Comparison of ENCODE assay signal across 18 mouse cellular contexts in the genomic region with DNA sequence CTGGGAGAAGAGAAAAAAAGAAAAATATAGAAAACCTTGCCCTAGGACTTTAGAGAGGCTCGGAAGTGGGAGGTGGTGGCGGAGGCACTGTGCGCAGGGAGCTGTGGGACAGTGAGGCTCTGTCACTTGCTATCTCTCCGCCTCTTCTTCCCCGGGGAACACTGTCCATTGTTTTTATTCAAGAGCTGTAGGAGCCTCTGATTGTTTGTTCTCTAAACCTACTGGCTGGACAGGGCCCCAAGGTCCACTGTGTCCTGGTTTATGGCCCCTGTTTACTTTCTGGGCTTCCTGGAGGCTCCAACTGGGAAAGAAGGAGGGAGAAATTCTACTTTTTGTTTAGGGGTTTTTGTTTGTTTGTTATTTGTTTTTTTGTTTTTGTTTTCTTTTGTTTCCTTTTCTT. TPM values are rescaled to one million over a fixed set of nuclear protein-coding genes. Genes with fewer than 3 reads are reported as not detected.
DNase-seq lines count a peak whose midpoint lies in the region; ATAC-seq lines count a peak whose summit lies in the region.
"Had no signal": no experiment of that assay in that cellular context is flagged by ENCODE, and none has a peak within 500 bp of the region (broad histone marks: within the 10 kb centered on the region; RNA-seq: fewer than 3 reads in every experiment).

No protein-coding gene starts in this region.

- no peak overlapping the region for H3K4me3 ChIP-seq in hindbrain, embryonic 10.5 days
- no peak overlapping the region for H3K4me3 ChIP-seq in hindbrain, embryonic 14.5 days (replicated peaks; ENCODE audit: low read length)
- no peak overlapping the region for H3K4me3 ChIP-seq in liver, embryonic 16.5 days (ENCODE audit: low read depth, low read length)
- H3K4me3 ChIP-seq in liver, embryonic 12.5 days, result no peak overlapping the region
- no peak overlapping the region for H3K4me3 ChIP-seq in embryonic facial prominence, embryonic 13.5 days
- H3K4me3 ChIP-seq: heart, embryonic 13.5 days; liver, embryonic 13.5 days; midbrain, embryonic 12.5 days had no signal

- no peaks in the 10 kb centered on the region for H3K36me3 ChIP-seq in hindbrain, embryonic 10.5 days
- no peaks in the 10 kb centered on the region for H3K36me3 ChIP-seq in hindbrain, embryonic 14.5 days (replicated peaks; ENCODE audit: control insufficient read depth, insufficient read depth)
- no peaks in the 10 kb centered on the region for H3K36me3 ChIP-seq in liver, embryonic 16.5 days (ENCODE audit: control insufficient read depth, insufficient read depth)
- no peaks in the 10 kb centered on the region for H3K36me3 ChIP-seq in liver, embryonic 12.5 days
- no peaks in the 10 kb centered on the region for H3K36me3 ChIP-seq in embryonic facial prominence, embryonic 13.5 days
- H3K36me3 ChIP-seq: heart, embryonic 13.5 days; liver, embryonic 13.5 days; midbrain, embryonic 12.5 days had no signal

- 16% methylated on average over 5 of the region's 5 CpGs for WGBS in hindbrain, embryonic 10.5 days
- WGBS in hindbrain, embryonic 14.5 days, result 13% methylated on average over 5 of the region's 5 CpGs
- WGBS in liver, embryonic 16.5 days (ENCODE audit: insufficient replicate concordance), result 39% methylated on average over 5 of the region's 5 CpGs
- WGBS in liver, embryonic 12.5 days (ENCODE audit: insufficient replicate concordance), result 49% methylated on average over 5 of the region's 5 CpGs
- 17% methylated on average over 5 of the region's 5 CpGs for WGBS in embryonic facial prominence, embryonic 13.5 days

- peaks cover 25% of the 10 kb centered on the region for H3K4me1 ChIP-seq in hindbrain, embryonic 10.5 days (replicated peaks)
- peaks cover 5% of the 10 kb centered on the region; the same call in 1 of the 2 replicates for H3K4me1 ChIP-seq in hindbrain, embryonic 14.5 days (replicated peaks; ENCODE audit: control insufficient read depth, insufficient read depth, low read length)
- H3K4me1 ChIP-seq in liver, embryonic 16.5 days (ENCODE audit: control insufficient read depth, low read depth, low read length), result no peaks in the 10 kb centered on the region; the same call in none of the 2 replicates
- H3K4me1 ChIP-seq in liver, embryonic 12.5 days, result peaks cover under 1% of the 10 kb centered on the region
- peaks cover 7% of the 10 kb centered on the region; the same call in 1 of the 2 replicates for H3K4me1 ChIP-seq in embryonic facial prominence, embryonic 13.5 days

- peaks cover 20% of the 10 kb centered on the region for H3K27me3 ChIP-seq in hindbrain, embryonic 10.5 days (ENCODE audit: insufficient read depth, poor library complexity, severe bottlenecking)
- H3K27me3 ChIP-seq in hindbrain, embryonic 14.5 days (ENCODE audit: control insufficient read depth, insufficient read depth, low read length), result peaks cover 7% of the 10 kb centered on the region; the same call in 1 of the 2 replicates
- H3K27me3 ChIP-seq in liver, embryonic 16.5 days (ENCODE audit: control insufficient read depth, insufficient read depth, low read depth, low read length), result peaks cover 13% of the 10 kb centered on the region
- H3K27me3 ChIP-seq in liver, embryonic 12.5 days (replicated peaks), result peaks cover 39% of the 10 kb centered on the region
- H3K27me3 ChIP-seq in embryonic facial prominence, embryonic 13.5 days, result peaks cover 21% of the 10 kb centered on the region

- H3K9me3 ChIP-seq in hindbrain, embryonic 10.5 days, result no peaks in the 10 kb centered on the region
- H3K9me3 ChIP-seq in hindbrain, embryonic 14.5 days (ENCODE audit: control insufficient read depth, low read length), result no peaks in the 10 kb centered on the region
- H3K9me3 ChIP-seq in liver, embryonic 16.5 days (replicated peaks; ENCODE audit: control insufficient read depth, low read length), result no peaks in the 10 kb centered on the region
- no peaks in the 10 kb centered on the region for H3K9me3 ChIP-seq in liver, embryonic 12.5 days (replicated peaks)
- no peaks in the 10 kb centered on the region for H3K9me3 ChIP-seq in embryonic facial prominence, embryonic 13.5 days
- H3K9me3 ChIP-seq: heart, embryonic 13.5 days; liver, embryonic 13.5 days; midbrain, embryonic 12.5 days had no signal

- ATAC-seq in hindbrain, embryonic 14.5 days (ENCODE audit: low FRiP score), result no peak
- peak; percentile 62 for ATAC-seq in liver, embryonic 16.5 days (ENCODE audit: low read depth)
- no peak for ATAC-seq in liver, embryonic 12.5 days
- ATAC-seq in embryonic facial prominence, embryonic 13.5 days (ENCODE audit: insufficient number of reproducible peaks, insufficient read depth, low FRiP score, low TSS enrichment, low read depth), result no peak

- no peak overlapping the region for H3K4me2 ChIP-seq in hindbrain, embryonic 14.5 days (replicated peaks)
- no peak overlapping the region for H3K4me2 ChIP-seq in liver, embryonic 16.5 days (ENCODE audit: low read depth, low read length)
- no peak overlapping the region for H3K4me2 ChIP-seq in liver, embryonic 12.5 days
- no peak overlapping the region for H3K4me2 ChIP-seq in embryonic facial prominence, embryonic 13.5 days
- H3K4me2 ChIP-seq: heart, embryonic 13.5 days; liver, embryonic 13.5 days; midbrain, embryonic 12.5 days had no signal

- no peak for DNase-seq in hindbrain, embryonic 10.5 days (ENCODE audit: low spot score)
- no peak for DNase-seq in hindbrain, embryonic 14.5 days (ENCODE audit: low spot score)
- peak; percentile 53 for DNase-seq in retina, embryonic 14.5 days (ENCODE audit: low spot score)
- no peak for DNase-seq in adrenal gland, adult 8-10 months
- DNase-seq in cerebellum, postnatal 36 days, result no peak
- DNase-seq: B cell, adult 2 months; cerebellum, adult 18-20 months; heart, postnatal 4 days; kidney, adult 11 months; kidney, postnatal 25 days; liver, embryonic 13.5 days; right cerebral cortex, postnatal 14 days; thymus, adult 18-20 months had no signal

- no peak overlapping the region for H3K9ac ChIP-seq in hindbrain, embryonic 14.5 days
- H3K9ac ChIP-seq in liver, embryonic 16.5 days (ENCODE audit: low read depth, low read length), result no peak overlapping the region
- no peak overlapping the region for H3K9ac ChIP-seq in liver, embryonic 12.5 days
- no peak overlapping the region for H3K9ac ChIP-seq in embryonic facial prominence, embryonic 13.5 days
- H3K9ac ChIP-seq: heart, embryonic 13.5 days; liver, embryonic 13.5 days; midbrain, embryonic 12.5 days had no signal

- peak overlapping the region; percentile 66; the same call in 1 of the 2 replicates for H3K27ac ChIP-seq in hindbrain, embryonic 10.5 days
- no peak overlapping the region for H3K27ac ChIP-seq in hindbrain, embryonic 14.5 days
- H3K27ac ChIP-seq in liver, embryonic 16.5 days (ENCODE audit: low read length), result no peak overlapping the region
- no peak overlapping the region for H3K27ac ChIP-seq in liver, embryonic 12.5 days
- H3K27ac ChIP-seq in embryonic facial prominence, embryonic 13.5 days, result peak overlapping the region; percentile 44
- H3K27ac ChIP-seq: heart, embryonic 13.5 days; liver, embryonic 13.5 days; midbrain, embryonic 12.5 days had no signal

RNA-seq across cellular contexts. Expression of a gene that starts 6.2 kb away (rescaled TPM):
- polyA plus RNA-seq in hindbrain, embryonic 10.5 days (2016; fragmentation: Nextera tagmentation; extraction: Ambion mirVana), result 4.0 and 5.7 TPM in 2 replicates
- polyA plus RNA-seq in hindbrain, embryonic 14.5 days (2014; fragmentation: Nextera tagmentation; extraction: Ambion mirVana), result 3.8 and 4.2 TPM in 2 replicates
- polyA plus RNA-seq in liver, embryonic 16.5 days (2015; fragmentation: Nextera tagmentation; extraction: Ambion mirVana), result 5.6 and 7.1 TPM in 2 replicates
- polyA plus RNA-seq in liver, embryonic 12.5 days (2016; fragmentation: Nextera tagmentation; extraction: Ambion mirVana), result 4.6 and 5.5 TPM in 2 replicates
- 4.3 and 5.6 TPM in 2 replicates for polyA plus RNA-seq in embryonic facial prominence, embryonic 13.5 days (2015; fragmentation: Nextera tagmentation; extraction: Ambion mirVana)
- 1 to 10 TPM; 1.9 to 3.3 (median 2.9) TPM for total RNA-seq in adrenal gland, adult 8-10 months (2022)

RNA-seq across cellular contexts. Expression of a gene that starts 22.0 kb away (rescaled TPM):
- 15.3 and 16.5 TPM in 2 replicates for polyA plus RNA-seq in hindbrain, embryonic 10.5 days (2016; fragmentation: Nextera tagmentation; extraction: Ambion mirVana)
- polyA plus RNA-seq in hindbrain, embryonic 14.5 days (2014; fragmentation: Nextera tagmentation; extraction: Ambion mirVana), result 18.7 and 19.3 TPM in 2 replicates
- polyA plus RNA-seq in liver, embryonic 16.5 days (2015; fragmentation: Nextera tagmentation; extraction: Ambion mirVana), result 4.8 and 5.5 TPM in 2 replicates
- polyA plus RNA-seq in liver, embryonic 12.5 days (2016; fragmentation: Nextera tagmentation; extraction: Ambion mirVana), result 9.6 and 10.6 TPM in 2 replicates
- polyA plus RNA-seq in embryonic facial prominence, embryonic 13.5 days (2015; fragmentation: Nextera tagmentation; extraction: Ambion mirVana), result 20.2 and 21.7 TPM in 2 replicates
- 10 to 100 TPM; 17.8 to 22.9 (median 18.9) TPM for total RNA-seq in adrenal gland, adult 8-10 months (2022)

RNA-seq across cellular contexts. Expression of a gene that starts 56.4 kb away (rescaled TPM):
- 25.3 and 28.7 TPM in 2 replicates for polyA plus RNA-seq in hindbrain, embryonic 10.5 days (2016; fragmentation: Nextera tagmentation; extraction: Ambion mirVana)
- polyA plus RNA-seq in hindbrain, embryonic 14.5 days (2014; fragmentation: Nextera tagmentation; extraction: Ambion mirVana), result 14.6 and 17.5 TPM in 2 replicates
- 15.0 and 17.1 TPM in 2 replicates for polyA plus RNA-seq in liver, embryonic 16.5 days (2015; fragmentation: Nextera tagmentation; extraction: Ambion mirVana)
- polyA plus RNA-seq in liver, embryonic 12.5 days (2016; fragmentation: Nextera tagmentation; extraction: Ambion mirVana), result 34.4 and 34.7 TPM in 2 replicates
- 16.1 and 17.4 TPM in 2 replicates for polyA plus RNA-seq in embryonic facial prominence, embryonic 13.5 days (2015; fragmentation: Nextera tagmentation; extraction: Ambion mirVana)
- total RNA-seq in adrenal gland, adult 8-10 months (2022), result 1 to 10 TPM; 6.7 to 9.5 (median 7.8) TPM

RNA-seq across cellular contexts. Expression of a gene that starts 56.6 kb away (rescaled TPM):
- 58.6 and 59.7 TPM in 2 replicates for polyA plus RNA-seq in hindbrain, embryonic 10.5 days (2016; fragmentation: Nextera tagmentation; extraction: Ambion mirVana)
- polyA plus RNA-seq in hindbrain, embryonic 14.5 days (2014; fragmentation: Nextera tagmentation; extraction: Ambion mirVana), result 22.6 and 25.2 TPM in 2 replicates
- 17.7 and 18.6 TPM in 2 replicates for polyA plus RNA-seq in liver, embryonic 16.5 days (2015; fragmentation: Nextera tagmentation; extraction: Ambion mirVana)
- polyA plus RNA-seq in liver, embryonic 12.5 days (2016; fragmentation: Nextera tagmentation; extraction: Ambion mirVana), result 25.5 and 25.9 TPM in 2 replicates
- 52.7 and 54.1 TPM in 2 replicates for polyA plus RNA-seq in embryonic facial prominence, embryonic 13.5 days (2015; fragmentation: Nextera tagmentation; extraction: Ambion mirVana)
- total RNA-seq in adrenal gland, adult 8-10 months (2022), result 10 to 100 TPM; 18.7 to 30.1 (median 22.7) TPM

Comparison
In these comparisons a context has a peak if more than half of its experiments do, and no peak if none do; other contexts are left out.
1. H3K27ac ChIP-seq: peak in hindbrain, embryonic 10.5 days (single experiment) and embryonic facial prominence, embryonic 13.5 days (single experiment); none in hindbrain, embryonic 14.5 days (single experiment), liver, embryonic 16.5 days (single experiment) and liver, embryonic 12.5 days (single experiment).